Mouse (Mus musculus): ENCODE data around the gene Rcbtb1.

GRCm38 (mm10) chr14:59226240-59226639 lies 25.2 kb downstream of the Rcbtb1 start:
- no peak for TF ChIP-seq CTCF (conservative IDR thresholded peaks at IDR 0.05; ENCODE audit: low read length)
- TF ChIP-seq POU5F1 (IDR thresholded peaks at IDR 0.05; ENCODE audit: borderline replicate concordance, low read length): no peak
